Mouse (Mus musculus): ENCODE results near the gene Zmynd11. TPM values are rescaled to one million over a fixed set of nuclear protein-coding genes. Genes with fewer than 3 reads are reported as not detected.

Gene Zmynd11
- polyA plus RNA-seq, 1 experiment from 2014 or later = 142 TPM

DNA sequence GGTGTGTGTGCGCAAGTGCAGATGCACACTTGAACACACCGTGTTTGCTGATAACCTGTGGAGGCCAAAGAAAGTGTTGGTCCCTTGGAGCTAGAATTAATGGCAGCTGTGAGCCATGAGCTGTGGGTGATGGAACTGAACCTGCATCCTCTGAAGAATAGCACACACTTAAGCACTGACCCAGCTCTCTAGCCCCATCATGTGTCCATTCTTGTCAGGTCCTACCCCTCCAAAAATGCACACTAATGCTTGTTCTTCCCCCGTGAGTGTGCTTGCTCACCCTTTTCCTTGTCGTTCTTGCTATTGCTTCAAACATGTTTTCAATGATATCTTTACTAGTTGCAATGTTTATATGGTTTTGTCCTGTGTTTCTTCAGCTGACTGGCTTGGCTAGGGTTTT, 128.6 kb downstream of the Zmynd11 start:
- Histone ChIP-seq H3K4me1 (ENCODE audit: control insufficient read depth, insufficient read depth, low read length) (no peaks in the 10 kb centered on the region), H3K9me3 (ENCODE audit: control insufficient read depth, low read depth, low read length) (no peaks in the 10 kb centered on the region), H3K4me3 (ENCODE audit: low read depth, low read length) (no peak overlapping the region), H3K27me3 (ENCODE audit: control insufficient read depth, insufficient read depth, low read length) (no peaks in the 10 kb centered on the region), H3K9ac (replicated peaks; ENCODE audit: low read depth, low read length) (no peak overlapping the region), H3K36me3 (ENCODE audit: control insufficient read depth, insufficient read depth, low read length) (no peaks in the 10 kb centered on the region), H3K4me2 (replicated peaks; ENCODE audit: low read depth, low read length) (no peak overlapping the region), H3K27ac (ENCODE audit: low read length) (no peak overlapping the region)
- ATAC-seq (ENCODE audit: insufficient number of reproducible peaks, insufficient read depth, low FRiP score, low read depth) = no peak
- 56% methylated on average over 4 of the region's 4 CpGs for WGBS

DNA sequence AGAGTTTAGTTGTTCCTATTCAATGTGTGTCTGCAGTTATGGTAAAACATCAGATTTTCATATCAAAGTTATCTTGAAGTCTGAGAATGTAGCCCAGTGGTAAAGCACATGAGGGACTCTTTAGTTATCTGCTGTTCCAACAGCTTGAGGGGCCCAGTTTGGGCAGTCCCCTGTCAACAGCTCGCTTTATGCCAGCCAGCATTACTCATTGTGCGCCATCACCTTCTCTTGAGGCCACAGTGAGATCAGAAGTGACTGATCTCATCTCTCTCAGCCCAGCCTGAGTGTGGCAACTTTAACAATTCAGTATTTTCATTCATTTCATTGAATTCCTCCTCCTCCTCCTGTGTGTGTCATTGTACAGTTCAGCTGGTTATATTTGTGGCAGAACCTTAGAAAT, 129.2 kb downstream of the Zmynd11 start:
- no peak overlapping the region for H3K4me3 ChIP-seq (ENCODE audit: low read depth, low read length)
- H3K36me3 ChIP-seq (ENCODE audit: control insufficient read depth, insufficient read depth, low read length) = no peaks in the 10 kb centered on the region
- no peak for ATAC-seq (ENCODE audit: insufficient number of reproducible peaks, insufficient read depth, low FRiP score, low read depth)
- H3K9ac ChIP-seq (replicated peaks; ENCODE audit: low read depth, low read length) = no peak overlapping the region
- no peaks in the 10 kb centered on the region for H3K4me1 ChIP-seq (ENCODE audit: control insufficient read depth, insufficient read depth, low read length)
- H3K9me3 ChIP-seq (ENCODE audit: control insufficient read depth, low read depth, low read length) = no peaks in the 10 kb centered on the region
- no peak overlapping the region for H3K27ac ChIP-seq (ENCODE audit: low read length)
- no peak overlapping the region for H3K4me2 ChIP-seq (replicated peaks; ENCODE audit: low read depth, low read length)
- H3K27me3 ChIP-seq (ENCODE audit: control insufficient read depth, insufficient read depth, low read length) = no peaks in the 10 kb centered on the region
- whole genome bisulfite sequencing = 92% methylated on average over 2 of the region's 2 CpGs

Measured in stomach, embryonic 14.5 days (tissue).